Mouse (Mus musculus) frontal cortex, adult (tissue): ENCODE results near the gene Eif3i.
"Not testable (repeated sequence)": the region's sequence is repeated elsewhere in the genome, so short reads cannot be mapped to it uniquely, and the experiment has no call there.

Source experiments
- ATAC-seq: cut with Nextera tagmentation; 2 replicates; pipeline ENCODE4 v1.9.2; 2017; ENCODE audit warnings: mild to moderate bottlenecking, moderate library complexity, mixed read lengths; ENCODE audit not compliant: low TSS enrichment

Gene Eif3i

DNA sequence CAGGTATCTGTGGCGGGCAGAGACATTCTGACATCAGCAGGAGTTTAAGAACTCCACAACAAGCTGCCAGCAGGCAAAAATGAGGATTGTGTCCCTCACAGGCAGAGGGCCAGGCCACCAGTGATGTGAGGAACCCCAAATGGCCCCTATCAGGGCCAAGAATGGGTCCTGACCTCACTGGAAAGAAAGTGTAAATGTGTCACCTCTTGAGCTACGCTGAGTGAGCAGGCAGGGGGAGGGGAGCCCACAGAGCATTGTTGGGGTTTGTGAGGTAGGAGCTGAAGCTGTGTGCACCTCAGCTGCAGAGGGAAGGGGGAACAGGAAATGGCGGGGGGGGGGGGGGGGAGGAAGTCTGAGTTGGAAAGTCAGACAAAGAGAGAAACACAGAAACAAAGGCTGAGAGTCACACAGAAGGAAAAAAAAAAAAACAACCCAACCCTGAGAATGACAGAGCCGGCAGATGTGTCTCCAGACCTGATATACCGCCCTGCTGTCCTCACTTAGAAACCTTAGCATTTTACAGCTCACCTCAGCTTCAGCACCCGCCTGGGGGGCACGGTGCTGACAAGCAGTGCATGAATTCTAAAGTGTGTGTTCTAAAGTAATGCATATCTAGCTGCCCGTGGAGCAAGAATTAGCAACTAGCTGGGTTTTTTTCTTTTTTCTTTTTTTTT is 25.1 kb downstream of the Eif3i start:
- no peak for ATAC-seq

DNA sequence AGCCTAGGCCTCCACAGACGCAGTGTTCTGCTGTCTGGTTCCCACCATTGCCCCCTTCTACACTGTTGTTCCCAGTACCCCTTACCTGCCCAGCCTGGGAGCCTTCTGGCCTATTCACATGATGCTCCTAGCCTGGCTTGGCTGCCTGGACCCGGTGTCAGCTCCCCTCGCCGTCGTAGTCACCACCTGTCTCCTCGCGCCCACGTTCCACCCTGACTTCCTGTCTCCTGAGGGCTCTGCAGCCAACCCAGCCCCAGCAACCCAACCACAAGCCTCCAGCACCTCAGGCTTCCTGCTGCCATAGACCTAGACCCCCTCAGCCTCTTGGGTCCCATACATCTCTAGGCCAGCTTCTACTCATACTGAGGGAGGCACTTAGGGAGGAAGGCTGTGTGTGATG is 27.0 kb downstream of the Eif3i start, which contains the start of gene Lck:
Gene Lck (minus strand): TSS at position 212 of the 400 bp plus-strand sequence.
- ATAC-seq = no peak

DNA sequence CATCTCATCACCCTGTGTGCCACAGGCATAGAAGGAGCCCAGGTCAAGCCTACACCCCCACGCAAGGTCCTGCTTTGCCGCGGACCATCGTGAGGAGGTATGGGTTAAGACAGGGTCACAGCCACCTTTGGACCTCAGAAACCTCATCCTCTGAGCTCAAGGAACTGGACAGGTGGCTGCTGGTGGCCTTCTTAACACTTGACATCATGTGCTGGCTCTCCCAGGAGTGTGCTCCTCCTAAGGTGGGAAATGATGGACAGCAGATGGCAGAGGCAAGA is 27.4 kb downstream of the Eif3i start:
- ATAC-seq = no peak

DNA sequence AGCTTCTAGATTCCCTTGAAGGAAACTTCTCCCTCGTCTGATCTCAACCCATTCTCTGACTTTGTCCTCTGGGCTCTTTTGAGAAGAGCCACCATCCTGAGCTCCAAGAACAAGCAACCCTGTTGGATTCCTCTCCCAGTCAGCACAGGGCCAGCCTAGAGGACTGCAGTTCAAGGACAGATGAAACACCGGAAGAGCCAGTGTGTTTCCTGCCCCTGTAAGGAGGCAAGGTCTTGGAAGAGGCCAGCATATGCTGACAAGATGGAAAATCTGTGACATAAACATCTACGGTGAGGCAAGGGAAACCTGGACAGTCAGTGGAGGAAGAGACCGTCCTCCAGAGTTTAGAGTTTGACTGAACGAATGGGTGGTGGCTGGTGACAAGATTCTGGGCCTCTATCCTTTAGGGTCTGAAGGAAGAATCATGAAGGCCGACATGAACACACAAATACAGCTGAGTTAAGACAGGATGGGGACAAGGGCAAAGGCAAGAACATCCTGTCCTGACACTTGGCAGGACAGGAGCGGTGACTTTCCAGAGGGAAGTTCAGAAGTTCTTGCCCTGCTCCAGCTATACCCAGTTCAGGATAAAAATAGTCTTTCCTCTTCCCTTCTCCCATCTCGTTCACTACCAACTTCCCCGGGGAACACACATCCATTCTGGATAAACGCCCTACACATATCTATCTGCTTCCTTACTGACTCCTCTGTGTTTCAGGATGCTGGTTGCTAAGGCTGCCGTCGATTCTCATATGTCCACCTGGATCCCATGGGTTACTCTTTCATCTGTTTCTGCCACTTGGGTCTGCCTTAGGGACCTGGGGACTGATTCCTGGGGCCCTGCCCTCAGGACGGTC is 28.0 kb downstream of the Eif3i start:
- ATAC-seq = no peak

DNA sequence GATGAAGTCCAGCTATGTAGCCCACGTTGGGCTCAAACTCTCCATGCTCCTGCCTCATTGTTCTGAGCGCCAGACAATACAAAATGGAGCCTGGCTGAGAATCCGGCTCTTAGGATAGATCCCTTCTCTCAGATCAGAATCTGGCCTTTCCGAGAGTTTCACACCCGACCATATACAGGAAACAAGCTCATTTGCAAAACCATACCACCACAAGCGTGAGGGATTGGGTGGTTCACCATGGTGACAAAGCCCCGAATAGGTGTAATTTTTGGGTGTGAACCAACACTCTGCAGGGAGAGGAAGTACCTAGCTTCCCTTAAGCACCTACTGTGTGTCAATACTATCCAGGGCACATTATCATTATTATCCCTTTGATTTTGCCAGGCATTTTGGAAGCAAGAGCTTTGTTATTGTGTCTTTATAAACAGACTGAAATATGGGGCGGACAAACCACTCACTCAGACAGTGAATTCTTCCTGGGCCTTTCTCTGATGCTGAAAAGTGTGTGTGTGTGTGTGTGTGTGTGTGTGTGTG is 28.8 kb downstream of the Eif3i start:
- ATAC-seq = no peak

DNA sequence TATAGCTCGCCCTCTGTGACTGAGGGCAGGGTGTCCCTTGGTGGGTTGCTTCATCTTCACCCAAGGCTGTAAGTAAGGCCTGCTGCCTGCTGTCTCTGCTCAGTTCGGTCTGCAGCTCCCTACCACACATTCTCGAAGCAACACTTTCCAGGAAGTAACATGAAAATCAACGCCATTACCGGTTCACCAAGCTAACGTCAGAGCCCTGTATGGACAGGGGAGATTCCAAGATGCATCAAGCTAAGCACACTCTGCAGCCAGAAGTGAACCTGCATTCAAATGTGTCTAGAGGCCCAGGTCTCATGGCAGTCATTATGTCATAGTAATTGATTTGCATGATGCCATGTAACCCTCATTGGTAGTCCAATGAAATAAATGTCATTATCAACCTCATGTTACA is 30.4 kb downstream of the Eif3i start:
- ATAC-seq = no peak

DNA sequence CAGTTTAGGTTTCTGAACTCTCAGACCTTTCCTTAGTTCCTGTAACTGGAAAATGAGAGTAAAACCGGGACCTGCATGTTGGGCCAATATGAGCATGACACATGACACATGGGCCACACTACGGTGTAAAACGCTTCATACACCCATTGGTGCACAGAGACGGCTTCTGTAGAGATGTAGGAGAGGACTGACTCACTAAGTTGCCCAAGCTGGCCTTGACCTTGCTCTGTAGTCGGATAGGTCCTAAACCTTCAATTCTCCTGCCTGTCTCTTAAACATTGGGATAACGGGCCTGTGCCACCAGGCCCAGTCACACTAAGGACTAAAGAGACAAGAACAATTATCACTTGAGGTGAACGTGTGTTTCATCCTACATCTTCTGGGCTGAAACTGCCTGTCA is 32.1 kb downstream of the Eif3i start:
- ATAC-seq = no peak

DNA sequence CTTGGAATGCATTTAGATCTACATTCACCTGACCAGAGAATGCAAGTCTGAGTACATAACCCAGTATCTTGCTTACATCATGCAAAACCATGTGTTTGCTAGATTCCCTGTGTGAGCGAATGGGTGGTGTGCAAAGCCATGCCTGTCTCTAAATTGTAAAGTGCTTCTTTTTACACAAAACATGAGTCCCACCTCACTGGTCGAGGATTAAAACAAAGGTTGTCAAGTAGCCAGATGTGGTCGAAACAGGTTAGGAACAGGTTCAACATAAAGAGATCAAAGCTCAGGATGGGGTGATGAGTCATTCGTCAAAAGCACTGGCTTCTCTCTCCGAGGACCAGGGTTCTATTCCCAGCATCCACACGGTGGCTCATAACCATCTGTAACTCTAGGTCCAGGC is 35.3 kb downstream of the Eif3i start:
- no peak for ATAC-seq

DNA sequence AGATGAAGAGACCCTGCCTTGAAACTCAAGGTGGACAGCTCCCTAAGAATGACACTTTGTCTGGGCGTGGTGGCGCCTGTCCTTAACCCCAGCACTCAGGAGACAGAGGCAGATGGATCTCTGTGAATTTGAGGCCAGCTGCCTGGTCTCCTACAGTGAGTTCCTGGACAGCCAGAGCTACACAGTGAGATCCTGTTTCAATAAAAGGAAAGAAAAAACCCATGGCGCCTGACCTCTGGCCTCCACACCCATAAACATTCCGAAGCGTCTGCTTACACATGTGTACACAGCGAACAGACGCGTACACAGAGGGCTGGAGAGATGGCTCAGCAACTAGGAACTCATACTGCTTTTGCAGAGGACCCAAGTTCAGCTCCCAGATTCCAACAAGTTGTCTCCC is 36.7 kb downstream of the Eif3i start:
- ATAC-seq = no peak

DNA sequence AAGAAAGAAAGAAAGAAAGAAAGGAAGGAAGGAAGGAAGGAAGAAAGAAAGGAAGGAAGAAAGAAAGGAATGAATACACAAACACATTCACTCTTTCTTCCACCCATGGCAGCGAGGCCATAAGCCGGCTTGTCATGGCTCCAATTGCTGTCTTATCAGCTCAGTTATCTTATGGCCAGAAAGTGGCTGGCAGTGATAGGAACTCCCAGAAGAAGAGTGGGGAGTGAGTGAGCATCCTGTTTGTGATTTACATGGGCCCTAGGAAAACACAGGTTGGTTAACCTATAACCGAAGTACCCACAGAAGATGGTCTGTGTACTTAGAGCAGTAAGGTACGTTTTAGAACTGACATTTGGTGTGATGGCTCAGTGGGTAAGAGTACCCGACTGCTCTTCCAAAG is 39.3 kb downstream of the Eif3i start:
- no peak for ATAC-seq

DNA sequence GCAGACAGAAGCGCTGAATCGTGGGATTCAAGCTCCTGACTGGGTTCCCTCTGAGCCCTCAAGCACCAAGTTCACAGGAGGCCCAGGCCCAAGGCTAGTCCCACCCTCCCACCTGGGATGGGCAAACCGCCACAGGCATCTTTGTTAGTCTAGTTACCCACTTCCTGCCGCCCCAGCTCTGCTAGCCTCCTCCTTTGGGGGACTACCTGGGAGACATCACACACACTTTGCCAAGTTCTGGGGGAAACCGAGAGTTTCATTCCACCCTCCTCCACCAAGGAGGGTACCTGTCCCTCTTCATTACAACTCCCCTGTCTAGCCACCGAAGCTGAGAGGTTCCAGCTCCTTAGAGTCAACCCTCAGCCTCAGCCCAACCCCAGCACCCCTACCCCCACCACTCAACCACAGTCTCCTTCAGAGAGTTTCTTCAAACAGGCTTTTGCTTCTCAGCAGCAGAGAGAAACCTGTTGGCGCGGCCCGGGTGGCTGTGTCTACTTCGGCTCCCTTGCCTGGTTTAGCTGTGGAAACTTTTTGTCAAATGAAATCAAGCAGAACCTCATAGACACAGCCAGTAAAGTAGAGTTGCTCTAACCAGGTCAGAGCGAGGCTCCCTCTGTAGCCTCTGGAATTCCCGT is 42.0 kb downstream of the Eif3i start:
- ATAC-seq = no peak

DNA sequence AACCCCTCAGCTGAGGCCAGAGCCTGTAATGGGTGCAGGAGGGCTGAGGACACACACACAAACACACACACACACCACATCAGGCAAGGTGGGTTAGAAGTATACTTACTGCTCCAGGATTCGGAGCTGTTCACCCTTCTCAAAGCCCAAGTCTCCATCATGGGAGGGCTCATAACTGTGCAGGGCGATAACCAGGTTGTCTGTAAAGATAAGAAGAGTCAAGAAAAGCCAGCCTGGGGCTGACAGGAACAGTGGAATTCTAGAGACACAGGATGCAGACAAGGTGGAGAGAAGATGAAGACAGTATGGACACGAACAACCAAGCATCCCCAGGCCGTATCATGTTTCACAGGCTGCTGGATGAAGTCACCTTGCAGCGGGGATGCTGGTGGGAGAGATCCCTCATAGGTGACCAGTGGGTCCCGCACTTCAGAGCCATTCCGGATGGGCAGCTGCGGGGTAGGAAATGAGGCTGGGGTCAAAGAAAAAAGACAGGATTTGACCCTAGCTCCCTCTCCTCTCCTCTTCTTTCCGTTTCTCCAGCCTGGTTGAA is 43.1 kb downstream of the Eif3i start:
- ATAC-seq = no peak

DNA sequence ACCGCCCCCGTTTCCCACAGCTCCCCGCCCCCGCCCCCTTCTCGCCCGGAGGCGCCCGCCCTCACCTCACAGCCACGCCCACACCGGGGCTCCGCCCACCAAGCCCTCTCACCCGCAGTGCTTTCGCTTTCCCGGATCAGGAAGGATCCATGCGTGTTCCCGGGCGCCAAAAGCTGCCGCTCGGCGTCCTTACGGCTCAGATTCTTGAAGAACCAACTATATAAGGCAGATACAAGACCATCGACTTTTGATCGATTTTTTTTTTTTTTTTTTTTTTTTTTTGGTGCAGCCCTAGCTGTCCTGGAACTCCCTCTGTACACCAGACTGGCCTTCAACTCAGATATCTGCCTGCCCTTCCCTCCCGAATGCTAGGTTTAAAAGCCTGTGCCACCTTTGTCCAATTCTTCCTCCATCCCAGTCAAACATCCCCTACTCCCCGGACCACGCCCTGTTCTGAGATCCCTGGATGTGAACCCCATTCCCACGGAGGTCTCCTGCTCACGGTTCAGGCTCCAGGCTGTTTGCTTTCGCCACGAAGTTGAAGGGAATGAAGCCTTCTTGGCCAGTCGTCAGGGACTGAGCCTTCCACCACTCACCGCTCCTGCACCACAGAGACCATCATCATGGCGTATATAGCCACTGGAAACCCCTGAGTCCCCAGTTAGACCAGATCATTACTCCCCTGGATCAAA is 43.8 kb downstream of the Eif3i start:
- ATAC-seq = peak; percentile 69; the same call in 1 of the 2 replicates

DNA sequence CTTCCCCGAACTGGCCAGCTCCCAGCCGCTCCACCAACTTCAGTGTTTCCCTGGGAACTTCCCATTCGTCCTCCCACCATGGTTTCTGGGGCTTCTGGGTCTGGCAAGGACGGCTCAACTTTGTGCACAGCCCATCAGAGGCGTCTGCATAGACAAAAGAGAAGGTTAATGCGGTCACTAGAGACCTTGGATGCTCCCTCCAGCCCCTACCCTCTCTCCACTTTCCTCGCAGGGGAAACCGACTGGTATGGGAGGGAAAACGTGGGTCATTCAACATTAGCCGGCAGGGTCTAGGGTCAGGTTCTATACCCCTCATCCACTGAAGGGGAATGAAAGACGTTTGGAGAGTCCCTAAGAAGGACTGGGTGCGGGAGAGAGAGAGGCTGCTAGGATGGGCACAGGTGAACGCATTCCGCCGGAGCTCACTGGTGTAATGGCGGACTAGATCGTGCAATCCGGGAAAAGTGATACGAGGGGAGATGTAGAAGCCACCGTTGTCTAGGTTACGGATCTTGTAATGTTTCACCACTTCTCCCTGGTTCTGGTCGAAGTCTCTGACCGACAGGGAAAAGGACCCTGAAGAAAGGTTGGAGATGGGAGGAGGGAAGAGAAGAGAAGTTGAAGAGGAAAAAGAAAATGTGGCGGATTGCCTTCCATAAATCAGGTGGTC is 44.5 kb downstream of the Eif3i start:
- ATAC-seq = peak; percentile 16; the same call in 1 of the 2 replicates

DNA sequence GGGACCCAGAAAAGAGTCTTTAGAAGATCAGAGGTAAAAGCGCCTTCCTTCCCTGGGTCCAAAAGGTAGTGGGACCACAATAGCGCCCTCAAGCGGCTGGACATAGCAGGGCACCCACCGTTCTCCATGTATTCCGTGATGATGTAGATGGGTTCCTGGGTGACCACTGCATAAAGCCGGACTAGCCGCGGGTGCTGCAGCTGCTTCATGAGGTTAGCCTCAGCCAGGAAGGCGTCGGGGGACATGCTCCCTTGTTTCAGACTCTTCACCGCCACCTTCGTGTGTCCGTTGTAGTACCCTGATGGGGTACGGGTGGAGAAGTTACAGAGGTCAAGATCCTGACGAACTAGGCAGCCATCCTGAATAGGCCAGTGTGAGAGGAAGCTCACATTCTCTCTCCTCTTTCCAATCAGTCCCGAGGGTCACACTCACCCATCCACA is 45.0 kb downstream of the Eif3i start:
- no peak; the same call in 1 of the 2 replicates for ATAC-seq

DNA sequence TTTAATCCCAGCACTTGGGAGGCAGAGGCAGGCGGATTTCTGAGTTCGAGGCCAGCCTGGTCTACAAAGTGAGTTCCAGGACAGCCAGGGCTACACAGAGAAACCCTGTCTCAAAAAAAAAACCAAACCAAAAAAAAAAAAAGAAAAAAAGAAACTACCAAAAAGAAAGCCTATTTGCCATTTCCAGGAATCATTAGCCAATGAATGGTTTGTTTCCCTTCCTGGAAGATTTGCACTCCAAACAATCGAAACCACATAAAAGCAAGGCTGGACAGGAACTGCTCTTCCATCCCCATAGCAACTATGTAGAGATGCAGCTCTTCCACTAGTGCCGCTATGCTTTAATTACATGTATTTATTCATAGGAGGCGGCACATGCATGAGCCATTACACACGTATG is 45.9 kb downstream of the Eif3i start:
- ATAC-seq = not testable (repeated sequence)

DNA sequence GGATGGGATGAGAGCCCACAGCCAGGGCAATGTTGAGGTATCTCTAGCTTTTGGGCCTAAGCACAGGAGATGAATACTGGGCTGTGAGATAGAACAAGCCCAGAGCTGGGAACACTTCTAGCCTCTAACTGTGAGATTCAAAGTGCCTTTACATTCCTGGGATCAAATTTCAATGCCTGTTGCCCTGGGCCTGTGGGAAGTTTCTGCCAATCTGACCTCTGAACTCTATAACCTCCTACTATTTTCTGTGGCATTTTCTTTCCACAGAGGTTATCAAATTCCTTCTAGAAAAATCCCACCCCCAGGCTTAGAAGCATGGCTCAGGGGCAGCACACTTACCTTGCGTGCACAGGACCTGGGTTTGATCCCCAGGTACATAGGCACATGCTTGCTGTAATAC is 50.2 kb downstream of the Eif3i start:
- ATAC-seq = no peak

DNA sequence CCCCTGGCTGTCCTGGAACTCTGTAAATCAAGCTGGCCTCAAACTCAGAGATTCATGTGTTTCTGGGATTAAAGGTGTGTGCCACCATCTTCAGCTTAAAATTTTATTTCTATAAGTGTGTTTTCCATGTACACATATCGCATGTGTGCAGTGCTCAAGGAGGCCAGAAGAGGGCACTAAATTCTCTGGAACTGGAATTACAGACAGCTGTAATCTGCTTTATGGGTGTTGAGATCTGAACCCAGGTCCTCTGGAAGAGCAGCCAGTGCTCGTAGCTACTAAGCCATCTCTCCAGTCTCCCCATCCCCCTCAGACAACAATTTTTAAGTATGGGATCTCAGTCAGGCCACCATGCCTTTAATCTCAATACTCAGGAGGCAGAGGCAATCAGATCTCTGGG is 51.1 kb downstream of the Eif3i start:
- ATAC-seq = no peak

DNA sequence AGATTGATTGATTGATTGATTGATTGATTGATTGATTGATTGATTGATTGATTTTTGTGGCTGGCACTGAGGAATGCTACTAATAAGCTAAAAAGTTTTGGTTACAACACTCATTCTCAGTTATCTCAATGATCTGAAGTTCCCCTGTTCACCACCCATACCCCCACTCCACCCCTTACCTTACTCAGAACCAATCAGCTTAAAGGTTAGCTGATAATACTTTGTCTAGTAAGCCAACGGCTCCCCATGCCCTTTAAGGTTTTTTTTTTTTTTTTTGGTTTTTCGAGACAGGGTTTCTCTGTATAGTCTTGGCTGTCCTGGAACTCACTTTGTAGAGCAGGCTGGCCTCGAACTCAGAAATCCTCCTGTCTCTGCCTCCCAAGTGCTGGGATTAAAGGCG is 52.8 kb downstream of the Eif3i start:
- ATAC-seq = not testable (repeated sequence)

DNA sequence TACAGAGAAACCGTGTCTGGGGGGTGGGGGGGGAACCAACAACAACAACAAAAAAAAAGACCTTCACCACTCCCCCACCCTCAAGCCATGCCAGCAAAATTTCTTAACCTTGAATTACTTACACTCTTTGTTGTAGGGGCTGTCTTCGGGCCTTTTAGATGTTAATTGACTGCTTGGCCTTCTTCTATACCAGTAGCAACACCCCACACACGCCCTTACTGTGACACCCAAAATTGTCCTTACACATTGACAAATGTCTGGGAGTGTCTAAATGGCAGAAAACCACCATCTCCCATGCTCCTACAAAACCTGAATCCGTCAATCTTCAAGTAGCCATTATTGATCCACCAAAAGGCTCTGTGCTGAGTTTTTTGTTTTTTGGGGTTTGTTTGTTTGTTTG is 56.3 kb downstream of the Eif3i start:
- ATAC-seq = no peak

DNA sequence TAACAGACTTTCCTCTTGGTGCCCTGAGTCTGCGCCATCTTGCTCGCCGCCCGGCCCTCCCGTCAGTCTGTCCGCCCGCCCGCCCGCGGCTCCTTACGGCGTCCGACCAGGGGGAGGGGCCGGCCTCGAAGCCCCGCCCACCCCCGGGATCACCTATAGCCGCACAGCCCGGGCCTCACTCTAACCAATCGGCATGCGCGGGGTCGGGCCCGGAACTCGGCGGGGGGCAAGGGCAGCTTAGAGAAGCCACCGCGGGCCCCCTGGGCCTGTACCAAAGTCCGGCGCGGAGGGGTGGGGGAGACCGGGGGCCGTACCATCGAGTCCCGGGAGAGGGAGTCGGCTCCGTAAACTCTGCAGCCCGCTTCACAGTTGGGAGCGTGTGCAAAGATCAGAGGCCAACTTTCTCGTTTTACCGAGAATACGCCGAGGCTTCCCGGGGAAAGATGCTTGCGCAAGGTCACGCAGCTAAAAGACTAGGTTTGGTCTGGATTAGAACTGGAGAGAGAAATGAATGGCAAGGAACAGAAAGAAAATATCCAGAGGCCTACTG is 57.8 kb downstream of the Eif3i start, which contains the start of gene Hdac1:
Gene Hdac1 (minus strand): TSS at position 122 of the 550 bp plus-strand sequence.
- ATAC-seq = peak; percentile 96
